Mouse (Mus musculus): ENCODE results near the gene Fam204a.

The Fam204a gene

DNA sequence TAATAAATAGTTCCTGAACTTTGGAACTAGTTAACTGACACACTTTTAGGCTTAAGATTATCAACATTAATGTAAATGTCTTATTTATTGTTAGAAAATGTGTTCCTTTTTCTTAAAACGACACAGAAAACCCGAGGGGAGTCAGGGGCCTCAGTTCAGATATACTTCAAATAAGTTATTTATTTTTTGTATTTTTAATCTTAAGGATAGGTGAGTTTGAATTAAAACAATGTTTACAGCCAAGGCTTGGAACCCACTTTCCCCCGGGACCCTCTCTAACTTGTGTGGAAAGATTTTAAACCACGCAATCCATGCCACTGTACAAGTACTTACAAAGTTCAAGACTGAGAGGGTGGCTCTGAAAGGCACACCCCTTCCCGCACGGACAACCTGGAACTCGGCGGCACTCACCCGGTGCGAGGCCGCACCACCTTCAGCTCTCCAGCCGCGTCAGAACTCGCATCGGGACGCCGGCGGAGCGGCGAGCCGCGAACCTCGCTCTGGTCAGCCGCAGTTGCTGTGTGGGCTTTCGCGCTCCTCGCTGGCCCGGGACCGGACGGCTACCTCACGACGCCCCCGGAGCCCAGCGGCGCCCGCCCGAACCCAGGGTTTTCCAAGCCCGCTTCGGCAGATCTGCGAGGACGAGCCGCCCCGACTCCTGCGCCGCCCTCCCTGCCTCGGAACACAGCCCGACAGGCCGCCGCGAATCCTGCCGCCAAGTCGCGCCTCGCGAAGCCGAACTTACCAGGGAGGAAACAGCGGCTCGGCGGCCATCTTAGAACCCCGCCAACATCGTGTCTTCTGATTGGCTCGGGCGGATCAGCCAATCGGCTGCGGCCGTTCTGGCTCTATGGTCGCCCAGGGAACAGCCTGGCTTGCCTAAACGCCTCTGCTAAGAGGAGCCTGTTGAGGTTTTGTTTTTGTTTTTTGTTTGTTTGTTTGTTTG, at the start of gene Fam204a:
Gene Fam204a, minus strand, starts transcription at position 803 of the 946 bp plus-strand sequence.
- peak; percentile 96 for DNase-seq

DNA sequence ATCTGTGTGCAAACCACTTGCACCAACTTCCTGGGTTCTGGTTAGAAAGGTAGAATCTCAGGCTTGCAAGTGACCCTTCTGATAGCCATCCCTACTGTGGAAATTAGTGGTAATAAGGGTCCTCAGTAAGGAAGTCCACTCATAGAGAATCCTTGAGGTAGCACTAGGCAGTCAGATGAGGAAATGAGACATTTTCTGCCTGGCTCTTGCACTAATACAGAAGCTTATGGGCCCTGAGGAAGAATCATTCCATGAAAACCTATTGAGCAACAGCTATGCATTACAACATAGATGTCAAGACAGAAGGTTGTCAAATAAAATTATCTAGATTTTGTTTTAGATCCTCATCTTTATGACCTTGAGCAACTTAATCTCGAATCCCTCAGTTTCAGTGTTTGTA, 39.3 kb upstream of the Fam204a start:
- DNase-seq: no peak

DNA sequence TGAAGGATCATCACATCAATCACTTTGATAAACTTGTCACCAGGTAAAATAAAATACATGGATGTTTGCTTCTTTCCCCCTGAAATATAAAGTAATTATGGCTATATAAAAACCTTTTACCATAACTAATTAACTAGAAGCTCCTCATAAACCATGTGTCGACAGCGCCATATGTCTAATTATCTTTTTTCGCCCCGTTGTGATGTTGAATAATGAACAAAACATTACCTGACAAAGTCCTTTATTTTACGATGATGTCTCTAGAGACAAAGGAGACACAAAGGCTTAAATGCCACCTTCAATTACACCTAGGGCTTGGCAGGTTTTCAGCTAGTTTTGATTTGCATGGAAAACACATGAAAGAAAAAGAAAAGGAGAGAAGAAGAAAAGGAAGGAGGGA, 34.2 kb upstream of the Fam204a start:
- DNase-seq: no peak

DNA sequence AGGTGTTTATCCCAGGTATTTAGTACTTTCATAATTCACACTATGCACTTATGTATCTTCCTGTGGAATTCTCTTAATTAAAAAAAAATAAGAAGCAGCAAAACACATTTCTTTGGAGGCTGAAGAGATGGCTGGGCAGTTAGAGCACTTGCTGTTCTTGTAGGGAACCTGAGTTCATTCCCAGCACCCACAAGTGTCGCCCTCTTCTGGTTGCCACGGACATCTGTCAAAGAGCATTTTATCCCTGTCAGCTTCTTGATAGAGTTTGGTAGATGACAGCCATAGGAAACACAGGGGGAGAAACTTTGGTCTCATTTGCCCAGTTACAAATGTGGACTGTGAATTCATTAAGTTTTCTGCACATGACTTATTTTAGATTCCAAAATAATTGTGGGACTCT, 25.5 kb upstream of the Fam204a start:
- DNase-seq: peak in 1 of 2 experiments; percentile 20

DNA sequence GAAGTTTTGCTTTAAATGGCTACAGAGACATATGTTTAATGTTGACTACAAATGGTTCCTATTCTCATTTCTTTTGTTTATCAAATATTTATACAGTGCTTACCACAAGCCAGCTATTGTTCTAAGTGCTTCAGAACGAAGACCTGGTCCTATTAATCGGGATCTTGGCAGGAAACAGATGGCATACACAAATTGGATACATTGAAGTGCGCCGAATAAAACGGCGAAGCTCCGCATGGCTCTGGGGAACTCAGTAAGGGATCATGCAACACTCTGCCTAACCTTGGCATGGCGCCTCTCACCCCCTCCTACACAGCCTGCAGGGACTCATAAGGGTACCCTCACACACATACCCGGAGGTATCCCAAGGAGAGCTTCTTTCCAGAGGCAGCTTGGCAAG, 24.7 kb upstream of the Fam204a start:
- DNase-seq: no peak

DNA sequence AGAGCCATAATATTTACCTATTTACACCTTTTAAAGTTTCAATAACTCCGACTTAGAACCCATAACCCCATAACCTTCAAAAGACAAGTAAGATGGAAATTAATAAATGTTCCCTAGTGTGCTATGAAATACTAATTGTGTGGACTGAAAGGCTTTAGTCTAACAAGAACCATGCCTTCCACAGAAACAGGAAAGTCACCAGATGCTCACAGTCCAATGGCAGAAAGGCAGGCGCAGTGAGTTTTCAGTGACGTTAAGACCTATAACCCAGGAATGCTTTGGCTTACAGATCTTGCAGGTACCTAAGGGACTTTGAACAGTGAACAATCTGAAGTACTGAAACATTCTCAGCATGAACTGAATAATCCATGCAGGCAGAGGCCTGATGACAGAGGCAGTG, 18.7 kb upstream of the Fam204a start:
- no peak for DNase-seq

DNA sequence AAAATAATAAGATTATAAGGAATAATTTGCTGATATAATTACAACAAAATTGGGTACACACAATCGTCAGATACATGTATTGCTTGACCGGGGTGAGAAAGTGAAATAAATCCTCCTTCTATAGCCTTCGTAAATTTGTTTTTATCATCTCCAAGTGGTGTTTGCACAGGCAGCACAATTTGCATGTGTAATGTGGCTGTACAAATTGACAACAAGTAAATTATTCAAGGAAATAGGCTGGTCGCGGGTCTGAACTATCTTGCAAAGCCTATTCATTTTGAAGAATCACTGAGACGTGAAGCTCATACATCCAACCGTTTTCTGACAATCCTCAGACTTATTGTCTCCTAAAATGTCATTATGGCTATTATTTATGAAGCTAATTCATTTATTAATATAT, 16.1 kb upstream of the Fam204a start:
- DNase-seq: no peak

DNA sequence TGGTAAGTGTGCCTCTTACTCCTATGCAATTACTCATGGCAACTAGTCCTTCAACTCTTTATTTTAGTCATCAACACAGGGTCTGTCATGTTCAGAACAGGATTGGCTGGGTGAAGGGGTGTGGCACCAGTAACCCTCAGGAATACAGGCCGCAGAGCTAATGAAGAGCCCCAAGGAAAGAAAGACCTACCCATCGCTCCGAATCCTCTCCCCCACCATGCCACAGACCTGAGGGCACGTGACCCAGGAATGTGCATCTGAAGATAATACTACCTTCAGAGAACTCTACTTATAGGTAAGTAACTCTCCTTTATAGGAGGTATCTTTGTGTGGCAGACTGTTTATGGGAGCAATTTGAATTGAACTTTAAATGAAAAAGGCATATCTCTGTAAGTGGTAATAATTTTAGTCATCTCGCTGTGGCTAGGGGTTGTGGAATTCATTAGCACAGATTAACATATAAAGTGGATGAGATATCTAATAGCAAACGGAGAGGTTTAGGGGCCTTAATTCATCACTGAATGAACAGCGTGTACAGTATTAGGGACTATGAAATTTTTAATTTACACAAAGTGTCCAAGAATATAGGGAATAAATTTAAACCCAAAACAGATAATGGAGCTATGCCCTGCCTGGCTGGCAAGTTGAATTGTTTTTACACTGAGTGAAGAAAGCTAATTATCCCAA, 15.6 kb upstream of the Fam204a start:
- DNase-seq: no peak

DNA sequence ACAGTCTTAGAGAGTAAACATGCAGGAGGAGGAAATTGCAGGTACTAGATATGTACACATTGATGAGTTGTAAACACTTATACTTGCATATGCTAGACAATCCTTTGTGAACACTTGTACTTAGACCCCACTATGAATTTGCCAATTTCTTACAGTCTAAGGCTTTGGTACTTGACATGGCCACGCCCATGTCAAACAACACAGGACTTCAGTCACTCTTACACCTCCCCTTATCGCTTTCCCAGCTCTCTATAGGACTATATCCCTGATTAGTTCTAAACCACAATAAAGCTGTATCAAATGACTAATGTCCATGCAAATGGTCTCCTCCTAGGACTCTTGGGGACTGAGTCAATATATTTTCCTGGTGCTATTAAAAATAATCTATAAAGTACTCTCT, 5.0 kb upstream of the Fam204a start:
- no peak for DNase-seq

DNA sequence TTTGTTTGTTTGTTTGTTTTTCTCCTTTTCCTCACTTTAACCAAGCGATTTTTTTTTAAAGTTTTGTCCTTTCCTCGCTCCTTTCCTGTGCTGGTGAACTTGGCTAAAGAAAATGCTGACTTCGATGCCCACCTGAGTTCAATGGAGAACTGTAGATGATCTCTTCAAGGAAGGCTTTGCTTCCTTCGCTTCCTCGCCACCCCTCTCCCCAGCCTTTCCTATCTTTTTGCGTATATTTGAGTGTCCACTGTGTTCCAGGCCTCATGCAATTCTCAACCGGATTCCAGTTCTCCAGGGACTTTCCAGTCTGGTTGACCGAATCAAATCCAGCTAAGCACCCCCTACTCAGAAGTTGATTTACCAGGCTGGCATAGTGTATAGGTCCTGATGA, 339 bp upstream of the Fam204a start:
- no peak for DNase-seq

DNA sequence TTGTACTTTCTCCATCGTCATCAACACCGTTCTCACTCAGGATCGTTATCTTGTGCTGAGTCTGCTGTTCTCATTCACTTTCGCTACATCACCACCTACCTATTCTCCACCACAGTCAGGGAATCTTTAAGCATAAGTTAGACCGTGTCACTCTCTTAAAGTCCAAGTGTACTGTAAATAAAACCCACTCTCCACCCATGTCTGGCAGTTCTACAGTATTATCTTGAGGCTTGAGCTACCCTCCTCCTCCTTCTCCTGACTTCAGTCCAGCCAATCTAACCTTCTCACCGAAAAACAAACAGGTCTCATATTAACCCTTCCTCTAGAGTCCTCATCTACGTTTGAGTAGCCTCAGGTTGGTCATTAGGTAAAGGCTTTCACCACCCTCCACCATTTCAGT, 7.1 kb downstream of the Fam204a start:
- DNase-seq: no peak

DNA sequence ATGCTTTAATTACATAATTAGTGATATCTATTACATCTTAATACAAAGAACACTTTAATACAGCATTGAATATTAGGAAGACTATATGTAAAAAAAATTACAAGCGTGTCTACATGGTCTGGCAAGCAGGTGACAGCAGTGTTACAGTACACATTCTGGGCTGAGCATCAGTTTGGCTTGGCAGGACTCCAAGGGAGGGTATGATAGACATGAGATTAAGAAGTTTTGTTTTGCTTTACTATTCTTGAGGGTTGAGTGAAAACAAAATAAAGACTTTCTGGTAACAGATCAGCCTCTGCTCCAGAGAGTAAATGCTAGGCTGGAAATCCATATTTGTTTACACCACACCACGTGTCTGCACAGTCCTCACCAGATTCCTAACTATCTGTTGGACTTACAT, 8.5 kb downstream of the Fam204a start:
- DNase-seq: peak; percentile 6 to 10

DNA sequence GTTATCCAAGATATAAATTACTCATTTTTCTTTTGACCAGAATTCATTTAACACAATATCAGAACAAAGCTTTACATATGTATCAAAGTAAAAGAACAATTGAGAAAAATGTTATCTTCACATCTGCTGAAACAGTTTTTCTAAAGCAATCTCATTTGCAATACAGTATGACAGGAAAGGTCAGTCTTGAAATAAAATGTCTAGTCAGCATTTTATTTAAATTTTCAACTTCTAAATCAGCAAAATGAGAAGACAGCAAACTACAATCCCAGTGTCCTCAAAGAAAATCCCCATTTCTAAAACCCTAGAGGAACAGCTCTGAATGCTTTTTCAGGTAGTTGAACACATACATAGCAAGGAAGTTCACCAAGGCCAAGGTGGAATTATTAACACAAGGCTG, 18.3 kb downstream of the Fam204a start:
- no peak for DNase-seq

DNA sequence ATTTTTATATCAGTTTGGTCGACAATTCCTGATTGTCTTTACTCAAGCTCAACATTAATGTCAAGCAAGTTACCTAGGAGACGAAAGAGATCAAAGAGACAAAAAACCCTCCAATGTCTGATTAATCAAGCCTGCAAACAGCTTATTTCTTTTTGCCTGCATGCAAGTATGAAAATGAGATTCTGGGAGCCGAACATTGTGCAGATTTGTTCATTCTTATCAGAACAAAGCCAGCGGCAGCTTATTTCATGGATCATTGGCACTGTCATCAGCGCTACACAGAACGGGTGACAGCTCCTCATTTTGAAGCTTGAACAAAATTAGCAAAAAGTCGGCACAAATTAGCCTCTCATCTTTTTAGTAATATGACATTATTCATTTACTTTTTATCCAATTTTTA, 22.3 kb downstream of the Fam204a start:
- no peak for DNase-seq

DNA sequence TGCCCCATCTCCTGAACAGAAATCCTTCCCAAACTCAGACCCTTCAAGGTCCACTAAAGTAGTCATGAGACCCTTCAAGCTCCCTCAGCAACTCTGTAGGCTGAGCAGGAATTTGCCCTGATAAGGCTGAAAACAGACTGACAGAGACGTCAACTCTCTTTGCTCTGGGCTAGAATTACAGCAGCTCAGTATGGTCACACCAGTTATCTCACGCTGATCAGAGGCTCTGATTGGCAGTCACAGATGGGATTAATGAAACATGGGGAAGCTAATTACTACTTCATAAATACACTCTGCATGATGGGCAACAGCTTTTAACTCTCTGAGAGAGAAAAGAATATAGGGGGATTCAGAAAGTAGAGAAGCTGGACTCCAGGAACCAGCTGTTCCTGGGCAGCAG, 26.2 kb downstream of the Fam204a start:
- no peak for DNase-seq

DNA sequence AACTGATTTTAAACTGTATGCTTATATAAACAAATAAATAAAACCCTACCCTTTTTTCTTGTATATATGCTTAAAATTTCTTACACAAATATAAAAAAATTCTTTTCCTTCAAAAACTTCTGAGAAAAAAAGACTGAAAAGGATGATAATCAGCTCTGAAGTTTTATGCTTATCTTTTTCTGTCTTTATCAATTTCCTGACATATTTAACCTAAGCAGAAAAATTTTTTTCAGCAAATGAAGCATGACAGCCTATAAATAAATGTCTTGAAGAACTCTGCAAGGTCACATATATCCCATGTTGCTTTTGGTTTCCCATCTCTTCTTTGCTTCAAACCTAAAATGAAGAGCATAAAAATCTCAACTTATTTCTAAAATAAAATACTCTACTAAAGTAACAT, 27.3 kb downstream of the Fam204a start:
- DNase-seq: no peak

DNA sequence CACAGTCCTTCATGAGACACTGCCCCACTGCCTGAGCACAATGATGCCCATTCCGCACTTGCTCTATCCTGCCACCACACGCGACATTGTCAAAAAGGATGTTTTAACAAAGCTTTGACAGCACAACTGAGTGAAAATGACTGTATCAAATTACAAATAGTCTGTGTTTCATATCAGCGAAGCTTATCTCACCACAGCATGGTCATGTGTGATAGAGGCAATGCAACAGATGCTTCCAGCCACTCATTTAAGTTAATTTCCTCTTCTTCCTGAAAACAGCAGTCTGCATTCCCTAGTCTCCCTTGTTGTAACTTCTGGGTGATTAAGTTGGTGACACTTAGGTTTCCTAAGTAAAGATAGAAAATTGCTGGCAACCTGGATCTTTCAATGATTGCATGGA, 33.7 kb downstream of the Fam204a start:
- DNase-seq: no peak

DNA sequence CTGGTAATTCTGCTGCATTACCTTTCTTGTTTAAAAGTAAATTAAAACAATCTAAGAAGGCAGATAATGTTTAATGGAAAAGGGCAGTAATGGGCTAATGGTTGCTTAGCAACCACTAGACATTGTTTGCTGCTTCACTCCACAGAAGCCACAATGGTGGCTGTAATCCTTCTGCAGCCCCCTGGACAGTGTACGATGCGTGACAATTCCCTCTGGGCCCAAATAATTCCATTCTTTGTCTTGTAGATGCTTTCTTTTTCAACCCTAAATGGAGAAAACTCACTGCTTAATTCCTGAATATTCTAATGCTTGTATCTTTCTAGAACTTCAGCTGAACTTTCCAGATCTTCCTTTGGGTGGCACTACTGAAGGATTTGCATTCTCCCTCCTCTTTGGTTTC, 37.3 kb downstream of the Fam204a start:
- DNase-seq: no peak

DNA sequence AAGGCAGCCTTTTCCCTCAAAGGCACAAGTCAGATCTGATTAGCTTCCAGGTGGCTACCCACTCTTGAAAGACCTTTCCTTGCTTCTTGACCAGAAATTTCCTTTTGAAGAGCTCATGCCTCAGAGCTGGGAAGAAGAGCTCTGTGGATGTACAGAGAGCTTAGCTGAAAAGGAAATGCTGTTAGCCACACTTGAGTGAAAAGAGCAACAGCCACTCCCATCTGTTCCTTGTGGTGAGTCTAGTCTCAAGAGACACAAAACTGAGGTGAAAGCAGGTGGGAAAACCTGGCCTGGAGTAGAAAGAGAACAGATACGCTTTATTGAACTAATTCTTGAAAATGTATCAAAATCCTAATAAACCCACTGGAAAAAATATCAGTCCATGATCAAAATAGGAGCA, 43.6 kb downstream of the Fam204a start:
- DNase-seq: no peak

DNA sequence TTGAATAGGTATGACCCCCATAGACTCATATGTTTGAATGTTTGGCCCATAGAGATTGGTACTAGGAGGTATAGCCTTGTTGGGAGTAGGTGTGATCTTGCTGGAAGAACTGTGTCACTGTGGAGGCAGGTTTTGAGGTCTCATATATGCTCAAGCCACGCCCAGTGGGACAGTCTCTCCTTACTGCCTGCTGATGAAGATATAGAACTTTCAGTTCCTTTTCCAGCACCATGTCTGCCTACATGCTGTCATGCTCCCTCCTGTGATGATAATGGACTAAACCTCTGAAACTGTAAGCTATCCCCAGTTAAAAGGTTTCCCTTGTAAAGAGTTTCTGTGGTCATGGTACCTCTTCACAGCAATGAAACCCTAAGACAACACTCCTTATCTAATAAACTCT, 44.3 kb downstream of the Fam204a start:
- DNase-seq: no peak

DNA sequence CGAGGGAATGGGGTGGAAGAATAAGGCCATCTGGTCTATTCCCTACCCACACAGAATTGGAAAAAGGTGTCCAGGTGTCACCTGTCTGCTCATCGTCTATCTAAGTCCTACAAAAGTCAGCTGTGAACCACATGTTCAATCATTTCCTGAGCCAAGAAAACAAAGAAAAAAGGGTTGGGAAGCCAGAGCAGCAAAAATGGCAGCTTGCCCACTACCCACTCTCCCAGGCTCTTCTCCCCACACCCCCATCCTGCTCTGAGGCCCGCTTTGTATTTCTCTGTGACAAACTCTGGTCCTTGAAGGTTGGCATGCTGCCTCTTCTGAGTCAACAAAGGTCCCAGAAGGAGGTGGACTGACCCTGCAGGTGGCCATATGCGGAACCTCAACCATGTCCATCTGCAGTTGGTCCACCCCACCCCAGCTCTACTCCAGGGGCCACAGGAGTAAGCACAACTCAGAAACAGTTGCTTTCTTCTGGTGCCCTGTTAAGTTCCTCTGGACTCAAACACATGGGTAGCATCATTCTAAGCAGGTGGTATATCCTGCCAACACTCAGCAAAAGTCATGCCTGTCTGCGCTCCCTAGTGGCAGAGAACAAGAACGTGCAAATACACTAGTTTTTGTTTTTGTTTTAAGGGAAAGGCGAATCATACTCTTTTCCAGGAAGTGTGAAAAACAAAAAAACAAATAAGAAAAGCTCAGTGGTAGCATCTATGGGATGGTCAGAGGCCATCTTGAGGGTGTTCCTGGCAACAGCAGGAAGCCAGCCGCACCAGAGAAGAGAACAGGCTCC, 47.5 kb downstream of the Fam204a start:
- DNase-seq: no peak

DNA sequence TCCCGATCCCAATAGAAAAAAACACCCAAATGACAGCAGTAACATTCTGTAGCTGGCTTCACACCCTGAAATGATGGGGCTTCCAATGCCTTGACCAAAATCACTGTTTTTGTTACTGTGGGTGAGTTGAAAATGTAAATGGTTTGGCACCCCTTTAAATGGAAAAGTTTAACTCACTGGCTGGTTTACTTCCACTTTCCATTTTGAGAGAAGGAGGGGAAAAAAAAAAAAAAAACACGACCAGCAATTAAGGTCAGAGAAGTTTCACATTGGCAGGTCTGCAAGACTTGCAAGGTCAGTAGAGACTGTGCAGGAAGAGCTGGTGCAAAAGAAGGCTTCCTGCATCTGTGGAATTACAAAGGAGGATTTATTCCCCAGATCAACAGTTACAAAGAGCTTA, 61.1 kb downstream of the Fam204a start:
- no peak for DNase-seq

DNA sequence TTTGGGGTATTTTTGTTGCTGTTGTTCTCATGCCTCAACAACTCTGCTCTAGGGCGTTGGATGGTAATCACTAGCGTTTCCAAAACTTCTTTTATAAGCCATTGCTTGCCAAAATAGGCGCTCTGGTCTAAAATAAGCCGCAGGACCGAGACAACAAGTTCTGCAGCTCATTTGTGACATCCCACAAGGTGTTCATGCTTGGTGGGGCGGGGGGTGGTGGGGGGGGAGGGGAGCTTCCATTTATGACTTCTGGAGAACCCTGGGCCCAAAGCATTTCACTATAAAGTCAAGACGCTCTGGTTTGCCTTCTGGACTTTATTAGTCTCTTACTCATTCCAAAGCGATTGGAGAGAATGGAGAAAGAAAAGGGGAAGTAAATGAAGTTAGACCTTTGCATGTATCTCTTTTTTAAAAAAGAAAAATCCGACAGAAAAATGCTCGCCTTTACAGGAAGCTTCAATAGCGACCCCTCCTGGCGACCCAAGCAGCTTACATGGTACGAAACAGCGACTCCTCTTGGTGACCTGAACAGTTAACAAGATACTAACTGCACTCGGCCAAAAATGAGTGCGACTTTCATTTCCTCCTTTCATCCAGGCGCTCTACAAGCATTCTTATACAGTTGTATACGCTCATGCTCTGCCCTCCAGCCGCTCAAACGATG, 65.8 kb downstream of the Fam204a start:
- DNase-seq: peak; percentile 29 to 77
